Mouse (Mus musculus) cerebellum, postnatal 4 days (tissue): ENCODE measurements around the gene Dock9.

Source experiments
- DNase-seq, 2 experiments: peaks; one replicate each; pipeline ENCODE4 v3.0.0; 2022; ENCODE audit warnings: low spot score in 2 of 2, mixed read lengths in 1 of 2

The Dock9 gene

GRCm38 (mm10) chr14:121797457-121798410, at the start of gene Dock9:
Gene Dock9, minus strand, starts transcription at chr14:121797837.
- DNase-seq, result peak; percentile 54 to 82

- no peak for DNase-seq
Observed at GRCm38 (mm10) chr14:121844486-121844885, 46.8 kb upstream of the Dock9 start.

- DNase-seq, result no peak
Observed at GRCm38 (mm10) chr14:121840217-121840616, 42.6 kb upstream of the Dock9 start.

DNA sequence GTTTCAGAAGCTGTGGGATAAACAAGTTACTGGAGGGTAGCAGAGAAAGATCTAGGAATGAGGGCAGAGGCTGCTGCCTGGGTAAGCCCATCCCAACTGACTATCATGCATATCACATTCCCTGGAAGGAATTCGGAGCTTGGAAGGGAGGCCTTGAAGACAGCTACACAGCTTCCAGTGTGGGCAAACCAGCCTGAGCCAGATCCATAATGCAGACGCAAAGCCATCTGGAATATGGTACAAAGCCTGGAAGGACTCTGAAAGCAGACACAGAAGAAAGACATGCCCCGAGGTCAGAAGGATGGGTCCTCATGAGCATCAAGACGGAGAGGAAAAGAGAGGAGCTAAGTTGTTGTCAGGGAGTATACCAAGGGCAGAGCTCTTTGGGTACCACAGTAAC, 40.5 kb upstream of the Dock9 start:
- no peak for DNase-seq

DNA sequence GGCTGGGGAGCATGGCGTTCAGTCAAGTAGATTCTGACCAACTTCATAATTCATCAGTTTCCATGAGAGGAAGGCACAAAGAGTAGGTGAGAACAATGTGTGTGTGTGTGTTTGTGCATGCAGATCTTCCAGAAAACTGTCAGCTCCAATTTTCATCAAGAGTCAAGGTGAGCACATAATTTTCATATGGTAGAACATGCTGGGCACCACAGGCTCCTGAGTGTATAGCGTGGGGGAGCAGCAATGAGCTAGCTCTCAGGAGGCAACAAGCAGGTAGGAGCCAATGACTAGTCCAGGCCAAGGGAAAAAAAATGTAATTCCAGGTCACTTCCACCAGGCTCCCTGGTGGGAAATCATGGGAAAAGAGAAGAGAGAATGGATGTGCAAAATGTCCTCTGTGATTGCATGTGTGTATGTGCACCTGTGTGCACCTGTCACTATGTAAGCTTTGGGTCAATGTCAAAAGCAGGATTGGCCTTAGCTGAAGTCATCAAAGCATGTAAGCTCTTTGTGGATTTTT, 35.4 kb upstream of the Dock9 start:
- no peak for DNase-seq

- no peak for DNase-seq
Observed at GRCm38 (mm10) chr14:121829816-121830442, 32.3 kb upstream of the Dock9 start.

DNA sequence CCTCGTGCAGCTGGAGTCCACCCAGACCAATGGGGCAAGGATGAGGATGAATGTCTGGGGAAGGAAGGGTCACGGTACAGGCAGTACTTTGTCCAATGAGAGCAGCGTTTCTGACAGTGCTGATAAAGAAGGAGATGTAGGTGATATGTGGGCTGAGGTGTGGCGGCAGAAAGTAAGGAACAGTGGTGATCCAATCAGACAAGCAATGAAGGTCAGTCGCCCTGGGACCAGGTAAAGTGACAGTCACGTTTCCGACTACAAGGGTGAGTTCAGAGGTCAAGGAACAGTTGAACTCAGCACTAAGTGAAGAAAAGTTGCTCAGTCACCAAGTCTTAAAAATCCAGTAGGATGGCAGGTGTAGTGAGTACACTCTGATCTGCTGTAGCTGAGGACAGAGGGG, 29.5 kb upstream of the Dock9 start:
- DNase-seq, result no peak

GRCm38 (mm10) chr14:121825521-121826445, 28.1 kb upstream of the Dock9 start:
- no peak for DNase-seq

DNA sequence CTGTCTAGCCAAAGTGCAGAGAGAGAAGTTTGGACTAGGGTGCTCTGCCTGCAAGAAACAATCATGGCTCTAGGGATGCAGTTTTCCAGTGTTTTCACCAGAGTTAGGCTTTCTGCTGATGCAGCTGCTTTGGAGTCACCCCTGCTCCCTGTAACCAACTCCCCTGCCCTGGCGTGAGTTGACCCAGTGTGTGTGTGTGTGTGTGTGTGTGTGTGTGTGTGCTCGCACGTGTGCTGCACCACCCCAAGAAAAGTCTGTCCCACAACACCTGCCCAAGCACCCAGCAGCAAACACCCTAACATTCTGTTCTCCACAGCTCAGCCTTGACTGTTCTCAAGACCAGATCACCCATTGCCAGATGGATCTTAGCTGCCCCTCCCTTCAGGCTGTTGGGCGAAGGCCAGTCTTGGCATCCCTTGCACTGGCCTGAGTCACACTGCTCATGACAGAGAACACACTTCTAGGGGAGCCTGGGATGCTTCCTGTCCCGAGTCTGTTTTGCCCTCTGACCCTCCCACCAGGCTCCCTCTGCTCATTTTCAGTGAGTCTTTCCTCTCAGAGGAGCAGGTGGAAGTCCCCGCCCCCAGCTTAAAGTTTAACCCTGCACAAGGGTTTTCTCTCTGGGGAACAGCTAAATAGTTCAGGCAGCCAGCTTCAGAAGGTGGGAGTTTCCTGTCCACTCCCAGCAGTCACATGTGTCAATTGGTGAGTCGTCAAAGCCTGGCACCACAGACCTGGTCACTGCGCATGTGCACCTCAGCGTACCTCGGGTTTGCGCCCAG, 26.9 kb upstream of the Dock9 start:
- DNase-seq, result peak; percentile 24 to 46

DNA sequence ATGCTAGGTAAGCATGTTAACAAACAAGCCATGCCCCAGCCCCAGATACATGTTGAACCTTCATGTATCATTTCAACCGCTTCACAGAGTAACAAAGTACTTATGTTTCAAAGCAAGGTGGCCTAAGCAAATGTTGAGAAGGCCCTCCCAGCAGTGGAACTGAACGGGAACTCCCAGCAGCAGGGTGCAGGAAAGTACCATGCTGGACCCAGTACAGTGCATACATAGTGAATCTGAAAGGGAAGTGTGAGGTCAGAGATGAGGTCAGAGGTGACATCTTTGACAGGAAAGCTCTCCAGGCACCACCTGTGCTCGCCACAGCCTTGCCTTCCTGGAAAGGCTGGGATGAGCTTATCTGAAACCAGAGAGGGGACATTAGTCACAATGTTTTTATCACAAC, 25.4 kb upstream of the Dock9 start:
- DNase-seq, result no peak

DNA sequence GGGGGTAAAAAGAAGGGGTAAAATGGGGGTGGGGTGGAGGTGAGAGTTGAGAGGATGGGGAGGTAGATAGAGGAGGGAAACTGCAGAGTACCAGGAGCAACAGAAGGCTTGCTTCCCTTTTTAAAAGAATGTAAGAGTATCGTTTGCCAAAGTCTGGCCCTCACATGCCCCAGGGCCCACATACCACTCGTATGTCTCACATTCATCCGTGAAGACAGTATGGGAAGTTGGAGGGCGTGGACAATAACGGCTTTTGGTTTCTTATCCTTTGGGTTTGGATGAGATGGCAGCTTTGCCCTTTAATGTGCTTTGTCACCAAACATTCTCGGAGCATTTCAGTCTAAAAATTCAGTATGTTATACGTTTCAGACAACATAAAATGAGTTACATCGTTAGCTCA, 24.9 kb upstream of the Dock9 start:
- no peak for DNase-seq

GRCm38 (mm10) chr14:121806791-121807190, 9.2 kb upstream of the Dock9 start:
- no peak for DNase-seq

GRCm38 (mm10) chr14:121806316-121806715, 8.7 kb upstream of the Dock9 start:
- no peak for DNase-seq

DNA sequence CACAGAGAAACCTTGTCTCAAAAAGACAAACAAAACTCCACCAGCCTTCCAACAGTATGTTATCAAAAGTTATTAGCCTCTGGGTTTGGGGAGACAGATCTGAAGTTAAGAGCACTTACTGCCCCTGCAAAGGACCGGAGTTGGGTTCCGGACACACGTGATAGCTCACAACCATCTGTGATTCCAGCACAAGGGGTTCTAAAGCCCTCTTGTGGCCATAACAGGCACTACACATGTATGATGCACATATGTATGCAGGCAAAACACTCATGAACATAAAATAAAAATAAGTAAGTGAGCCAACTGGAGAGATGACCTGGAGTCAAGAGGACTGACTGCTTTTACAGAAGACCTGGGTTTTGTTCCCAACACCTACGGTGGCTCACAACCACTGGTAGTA, 6.8 kb upstream of the Dock9 start:
- no peak for DNase-seq

DNA sequence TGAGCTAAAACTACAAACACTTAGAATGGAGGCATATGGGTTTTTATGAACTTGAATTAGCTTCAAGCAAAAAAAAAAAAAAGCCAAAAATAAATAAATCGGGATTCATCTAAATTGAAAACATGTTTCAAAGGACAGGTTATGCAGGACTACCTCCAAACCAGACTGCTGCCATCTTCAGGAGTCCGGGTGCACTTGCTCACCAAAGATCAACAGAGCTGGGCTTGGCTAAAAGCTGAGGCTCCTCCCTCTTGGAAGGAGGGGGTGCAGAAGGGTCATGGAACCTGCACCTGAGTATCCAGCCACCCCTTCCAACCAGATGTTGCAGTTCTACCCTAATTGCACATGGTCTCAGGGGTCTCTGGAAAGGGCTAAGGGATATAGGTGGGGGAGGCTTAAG, 3.3 kb upstream of the Dock9 start:
- no peak for DNase-seq

- DNase-seq, result no peak
Observed at GRCm38 (mm10) chr14:121799112-121799511, 1.5 kb upstream of the Dock9 start.

GRCm38 (mm10) chr14:121798411-121798799, 768 bp upstream of the Dock9 start:
- DNase-seq, result peak; percentile 61 to 85

GRCm38 (mm10) chr14:121796571-121797456, 823 bp downstream of the Dock9 start:
- peak in 1 of 2 experiments; percentile 5 for DNase-seq

- no peak for DNase-seq
Observed at GRCm38 (mm10) chr14:121795536-121795935, 2.1 kb downstream of the Dock9 start.

DNA sequence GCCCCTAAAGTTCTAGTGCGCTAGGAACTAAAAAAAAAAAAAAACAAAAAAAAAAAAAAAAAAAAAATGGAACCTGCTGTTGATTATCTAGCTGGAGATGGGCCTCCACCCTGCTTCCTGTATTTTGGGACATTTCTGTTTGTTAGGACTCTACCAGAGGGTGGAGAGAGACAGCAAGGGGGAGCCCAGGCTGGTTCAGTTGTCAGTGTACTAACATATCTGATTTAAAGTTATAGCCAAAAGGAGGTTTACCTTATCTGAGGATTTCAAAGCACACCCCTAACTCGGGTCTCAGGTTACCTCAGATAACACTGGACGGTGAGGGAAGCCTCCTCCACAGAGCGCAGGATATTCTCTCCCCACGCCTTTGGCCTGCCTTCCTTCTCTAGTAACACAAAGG, 4.0 kb downstream of the Dock9 start:
- no peak for DNase-seq
